Mouse (Mus musculus) heart, embryonic 11.5 days (tissue): ENCODE data around the gene Tmem129. TPM values are rescaled to one million over a fixed set of nuclear protein-coding genes. Genes with fewer than 3 reads are reported as not detected.
A peak's percentile ranks its signal among the peaks of the same experiment; 100 is the strongest.

Source experiments
- ATAC-seq: fragments of 200-750 bp; cut with Nextera tagmentation; replicated peaks from 2 replicates; pipeline ENCODE4 v1.8.0; 2017; ENCODE audit warnings: moderate library complexity; ENCODE audit not compliant: insufficient number of reproducible peaks, low FRiP score, low TSS enrichment
- H3K27ac ChIP-seq: fragments of 300-500 bp; sonication (generic); 2 replicates; pipeline ENCODE4 v1.5.1; 2014; ENCODE audit warnings: mild to moderate bottlenecking, low read depth, low read length
- H3K27me3 ChIP-seq: fragments of 300-500 bp; sonication (generic); 2 replicates; pipeline ENCODE4 v1.6.1; 2014; ENCODE audit warnings: mild to moderate bottlenecking, low read length, mixed read lengths; ENCODE audit not compliant: control insufficient read depth, insufficient read depth
- H3K36me3 ChIP-seq: fragments of 300-500 bp; sonication (generic); 2 replicates; pipeline ENCODE4 v1.6.1; 2014; ENCODE audit warnings: mild to moderate bottlenecking, low read length, moderate library complexity, mixed read lengths; ENCODE audit not compliant: control insufficient read depth, insufficient read depth
- H3K4me1 ChIP-seq: fragments of 300-500 bp; sonication (generic); 2 replicates; pipeline ENCODE4 v1.6.1; 2014; ENCODE audit warnings: low read length; ENCODE audit not compliant: control insufficient read depth, insufficient read depth
- H3K4me2 ChIP-seq: fragments of 300-500 bp; sonication (generic); 2 replicates; pipeline ENCODE4 v1.6.1; 2014; ENCODE audit warnings: mild to moderate bottlenecking, moderate library complexity
- H3K4me3 ChIP-seq: fragments of 300-500 bp; sonication (generic); 2 replicates; pipeline ENCODE4 v1.5.1; 2014; ENCODE audit warnings: low read depth, low read length
- H3K9ac ChIP-seq: fragments of 300-500 bp; sonication (generic); 2 replicates; pipeline ENCODE4 v1.6.1; 2014; ENCODE audit warnings: mild to moderate bottlenecking, low read depth, low read length, moderate library complexity
- H3K9me3 ChIP-seq: fragments of 300-500 bp; sonication (generic); replicated peaks from 2 replicates; pipeline ENCODE4 v1.6.1; 2016; ENCODE audit warnings: low read length; ENCODE audit not compliant: control insufficient read depth
- WGBS: fragments of 180-500 bp; shearing (Covaris S2); extraction: QIAGEN DNeasy Blood & Tissue Kit; methylation state at CpG from one replicate; pipeline ENCODE4 v1.1.7; 2014; ENCODE audit not compliant: insufficient replicate concordance; 5-methylcytosine and 5-hydroxymethylcytosine counted together
- polyA plus RNA-seq: library from polyadenylated mRNA; unstranded; fragments of >200 nt; fragmentation: Nextera tagmentation; extraction: Ambion mirVana; gene quantifications from 2 replicates; pipeline ENCODE4 v1.2.1, GENCODE M21; 2014

The Tmem129 gene
- polyA plus RNA-seq, 1 experiment from 2014 or later, result 42.3 TPM

DNA sequence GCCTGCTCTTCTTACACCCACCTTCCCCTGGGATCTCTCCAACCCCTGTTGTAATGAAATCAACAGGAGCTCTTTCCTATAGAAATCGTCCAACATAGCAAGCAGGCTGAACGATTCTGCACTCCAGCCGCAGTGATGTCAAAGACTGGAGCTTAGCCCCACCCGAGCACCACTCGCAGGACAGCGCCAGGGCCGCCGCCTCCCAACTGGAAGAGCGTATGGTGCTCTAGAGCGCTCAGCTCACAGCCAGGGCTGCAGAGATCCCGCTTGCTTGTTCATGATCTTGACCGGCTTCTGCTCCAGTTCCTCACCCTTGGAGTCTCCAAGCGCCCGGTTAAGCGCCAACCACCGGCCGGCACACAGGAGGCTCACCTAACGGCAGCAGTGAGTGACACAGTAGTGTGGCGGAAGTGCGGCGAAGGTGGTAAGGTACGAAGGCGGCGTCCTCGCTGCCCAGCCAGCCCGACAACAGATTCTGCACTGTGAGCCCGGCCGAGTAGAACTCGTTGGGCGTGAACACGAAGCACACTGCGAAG is 897 bp downstream of the Tmem129 start:
- peak overlapping the region; percentile 54 for H3K4me3 ChIP-seq
- peaks cover 18% of the 10 kb centered on the region for H3K4me1 ChIP-seq
- H3K27me3 ChIP-seq, result no peaks in the 10 kb centered on the region
- peaks cover 15% of the 10 kb centered on the region for H3K36me3 ChIP-seq
- peak overlapping the region; percentile 82 for H3K9ac ChIP-seq
- H3K9me3 ChIP-seq, result no peaks in the 10 kb centered on the region
- WGBS, result under 1% methylated on average over 32 of the region's 32 CpGs
- peak overlapping the region; percentile 95 for H3K27ac ChIP-seq
- peak; percentile 24; the same call in 1 of the 2 replicates for ATAC-seq
- peak overlapping the region; percentile 67 for H3K4me2 ChIP-seq

DNA sequence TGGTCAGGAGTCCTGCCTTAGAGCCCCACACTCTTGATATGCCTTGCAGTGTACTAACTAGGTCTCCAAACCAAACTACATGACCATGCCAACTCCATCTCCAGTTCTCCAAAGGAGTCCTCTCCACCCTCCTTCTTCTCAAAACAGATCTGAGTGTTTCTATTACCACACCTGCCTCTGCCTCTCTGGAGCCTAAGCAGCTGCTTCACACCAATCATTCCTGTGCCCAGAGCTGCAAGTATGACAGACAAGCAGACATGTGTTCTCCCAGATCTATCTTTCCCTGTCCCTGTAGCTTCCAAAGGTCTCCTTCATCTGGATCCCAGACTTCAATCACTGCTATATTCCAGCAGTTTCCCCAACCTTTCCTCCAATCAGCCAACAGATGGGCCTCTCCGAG is 1.5 kb downstream of the Tmem129 start:
- Histone ChIP-seq H3K4me3 (peak overlapping the region; percentile 54), H3K4me2 (peak overlapping the region; percentile 67), H3K9me3 (no peaks in the 10 kb centered on the region), H3K36me3 (peaks cover 15% of the 10 kb centered on the region), H3K9ac (peak overlapping the region; percentile 82), H3K27me3 (no peaks in the 10 kb centered on the region), H3K4me1 (peaks cover 18% of the 10 kb centered on the region), H3K27ac (peak overlapping the region; percentile 95; the same call in 1 of the 2 replicates)
- no peak for ATAC-seq
- 9% methylated on average over 1 of the region's 1 CpGs for WGBS

DNA sequence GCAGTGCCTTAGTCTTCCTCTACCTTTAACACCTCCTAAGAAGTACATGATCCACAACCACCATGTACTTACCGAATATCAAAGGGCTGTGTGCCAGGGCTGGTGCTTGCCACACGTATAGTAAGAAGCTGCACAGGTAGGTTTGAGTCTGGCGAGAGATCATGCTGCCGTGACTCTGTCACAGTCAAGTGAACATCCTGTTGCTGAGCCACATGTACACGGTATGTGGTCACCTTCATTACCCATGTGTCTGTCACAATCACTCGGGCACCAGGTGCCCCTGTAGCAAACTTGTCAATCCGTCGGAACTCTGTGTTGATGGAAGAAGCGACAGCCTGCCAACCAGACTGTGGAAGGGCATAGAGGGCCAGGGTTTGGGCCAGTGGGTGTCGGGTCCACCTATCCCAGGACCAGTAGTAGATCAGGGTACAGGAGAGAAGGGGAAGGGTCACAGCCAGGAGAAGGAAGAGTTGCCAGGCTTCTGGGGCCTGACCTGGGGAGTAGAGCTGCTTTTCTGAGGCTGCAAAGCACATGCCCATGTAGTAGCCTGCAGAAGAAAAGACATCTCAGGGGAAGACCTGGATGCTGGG is 2.9 kb downstream of the Tmem129 start:
- Histone ChIP-seq H3K4me2 (0 out of 2 replicates have a peak overlapping the region, but pooled peaks have one; percentile 14), H3K27ac (no peak overlapping the region), H3K36me3 (peaks cover 7% of the 10 kb centered on the region), H3K4me1 (peaks cover 25% of the 10 kb centered on the region), H3K4me3 (no peak overlapping the region), H3K9me3 (no peaks in the 10 kb centered on the region), H3K9ac (no peak overlapping the region), H3K27me3 (no peaks in the 10 kb centered on the region)
- WGBS, result 91% methylated on average over 10 of the region's 10 CpGs
- ATAC-seq, result no peak

DNA sequence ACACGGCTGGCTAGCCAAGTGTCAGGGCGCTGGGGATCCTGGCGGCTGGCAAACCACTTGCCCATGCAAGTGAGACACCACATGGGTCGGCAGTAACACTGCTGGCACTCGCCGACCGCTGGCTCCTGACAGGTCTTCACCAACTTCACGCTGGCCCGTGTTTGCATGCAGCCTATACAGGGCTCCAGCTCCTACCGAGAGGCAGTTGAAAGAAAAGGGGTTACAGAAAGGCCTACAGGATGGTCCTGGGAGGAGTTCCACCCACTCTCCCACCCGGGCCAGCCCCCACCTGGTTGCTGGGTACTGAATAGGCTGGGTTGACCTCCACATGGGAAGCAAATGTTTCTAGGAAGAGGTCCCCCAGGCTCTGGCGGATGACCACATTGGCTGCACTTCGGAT is 3.8 kb downstream of the Tmem129 start:
- no peak for ATAC-seq
- H3K27ac ChIP-seq, result no peak overlapping the region
- H3K27me3 ChIP-seq, result no peaks in the 10 kb centered on the region
- peaks cover 26% of the 10 kb centered on the region for H3K4me1 ChIP-seq
- H3K36me3 ChIP-seq, result peaks cover 7% of the 10 kb centered on the region
- H3K4me2 ChIP-seq, result no peak overlapping the region
- H3K9me3 ChIP-seq, result no peaks in the 10 kb centered on the region
- H3K9ac ChIP-seq, result no peak overlapping the region
- 92% methylated on average over 13 of the region's 13 CpGs for WGBS
- H3K4me3 ChIP-seq, result no peak overlapping the region

DNA sequence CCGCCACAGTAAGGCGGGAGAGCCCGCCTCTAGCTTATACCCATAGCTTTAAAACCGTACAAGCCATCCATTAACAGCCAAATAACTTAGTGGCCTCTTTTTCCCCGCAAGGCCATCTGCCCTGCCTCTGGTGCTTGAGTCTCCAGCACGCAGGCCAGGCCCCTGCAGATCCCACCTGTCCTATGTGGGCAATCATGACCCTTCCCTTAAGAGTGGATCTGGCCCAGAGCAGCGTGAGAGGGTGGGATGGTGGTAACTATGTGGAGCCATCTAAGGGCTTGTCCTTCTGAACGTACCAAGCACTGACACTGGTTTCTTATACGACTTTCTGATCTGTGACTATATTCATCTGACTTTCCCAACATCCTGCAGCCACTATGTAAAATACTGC is 5.4 kb downstream of the Tmem129 start:
- Histone ChIP-seq H3K27me3 (no peaks in the 10 kb centered on the region), H3K9ac (peak overlapping the region; percentile 90), H3K9me3 (no peaks in the 10 kb centered on the region), H3K27ac (peak overlapping the region; percentile 97), H3K36me3 (peaks cover 13% of the 10 kb centered on the region), H3K4me2 (peak overlapping the region; percentile 90), H3K4me1 (peaks cover 23% of the 10 kb centered on the region), H3K4me3 (peak overlapping the region; percentile 85)
- ATAC-seq, result no peak
- WGBS, result 3% methylated on average over 9 of the region's 9 CpGs

DNA sequence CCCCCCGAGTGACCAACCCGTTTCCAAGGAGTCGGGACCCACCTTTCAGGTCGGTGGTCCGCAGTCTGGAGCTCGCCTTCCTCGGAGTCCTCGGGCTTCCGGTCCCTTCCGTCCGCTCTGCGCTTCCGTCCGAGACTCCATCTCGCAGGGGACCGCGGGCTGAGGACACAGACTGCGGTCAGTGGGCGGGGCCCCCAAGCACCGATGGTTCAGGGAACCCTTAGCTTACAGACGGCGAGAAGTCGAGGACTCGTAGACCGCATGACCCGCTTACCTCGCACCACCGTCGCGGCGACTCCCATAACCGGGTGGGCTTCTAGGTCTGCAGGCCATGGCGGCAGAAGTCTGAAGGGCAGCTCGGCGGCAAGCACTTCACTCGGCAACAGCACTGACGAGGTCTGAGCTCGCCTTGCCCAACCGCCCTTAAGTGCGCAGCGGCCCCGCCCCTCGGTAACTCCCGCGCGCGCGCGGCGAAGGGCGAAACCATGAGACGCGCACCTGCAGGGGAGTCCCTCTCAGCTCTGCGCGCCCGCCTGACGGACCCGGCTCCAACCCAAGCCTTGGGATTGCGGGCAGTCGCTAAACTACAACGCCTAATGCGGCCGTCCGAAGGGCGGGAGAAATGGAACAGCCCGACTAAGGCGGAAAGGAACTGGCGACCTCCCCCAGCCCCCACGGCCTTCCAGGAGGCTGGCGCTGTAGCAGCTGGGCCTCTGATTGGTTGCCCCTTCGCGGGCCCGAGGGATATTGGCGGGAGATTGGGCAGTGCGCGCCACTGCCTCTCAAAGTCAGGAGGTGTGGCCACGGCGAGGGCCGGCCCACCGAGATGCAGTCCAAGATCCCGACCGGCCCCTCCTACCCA is 6.1 kb downstream of the Tmem129 start, which contains the start of gene Slbp:
Gene Slbp, minus strand, starts transcription at position 654 of the 862 bp plus-strand sequence.
- H3K9me3 ChIP-seq, result no peaks in the 10 kb centered on the region
- peak within 1 kb of the TSS; percentile 97 for H3K27ac ChIP-seq
- peak within 1 kb of the TSS; percentile 90 for H3K4me2 ChIP-seq
- H3K4me3 ChIP-seq, result peak within 1 kb of the TSS; percentile 85
- peak within 1 kb of the TSS; percentile 90 for H3K9ac ChIP-seq
- H3K27me3 ChIP-seq, result no peaks in the 10 kb centered on the region
- peaks cover 23% of the 10 kb centered on the region for H3K4me1 ChIP-seq
- peak; percentile 96 for ATAC-seq
- H3K36me3 ChIP-seq, result peaks cover 16% of the 10 kb centered on the region
- under 1% methylated on average over 82 of the region's 82 CpGs for WGBS

DNA sequence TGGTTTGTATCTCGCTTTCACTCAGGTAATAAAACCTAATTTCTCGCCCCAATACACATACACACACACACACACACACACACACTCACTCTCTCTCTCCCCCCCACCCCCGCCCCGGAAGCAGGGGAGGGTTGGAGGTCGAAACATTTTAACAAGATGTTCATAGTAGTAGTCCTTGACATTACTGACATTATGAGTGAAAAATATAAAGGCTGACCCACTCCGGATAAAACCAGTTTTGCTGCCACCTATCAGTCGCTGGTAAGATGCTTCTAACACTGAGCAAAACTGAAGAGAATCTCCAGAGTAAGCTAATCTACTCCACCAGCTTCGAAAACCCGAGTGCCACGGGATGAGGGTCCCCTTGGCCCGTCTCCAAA is 6.7 kb downstream of the Tmem129 start:
- H3K36me3 ChIP-seq, result peaks cover 16% of the 10 kb centered on the region

DNA sequence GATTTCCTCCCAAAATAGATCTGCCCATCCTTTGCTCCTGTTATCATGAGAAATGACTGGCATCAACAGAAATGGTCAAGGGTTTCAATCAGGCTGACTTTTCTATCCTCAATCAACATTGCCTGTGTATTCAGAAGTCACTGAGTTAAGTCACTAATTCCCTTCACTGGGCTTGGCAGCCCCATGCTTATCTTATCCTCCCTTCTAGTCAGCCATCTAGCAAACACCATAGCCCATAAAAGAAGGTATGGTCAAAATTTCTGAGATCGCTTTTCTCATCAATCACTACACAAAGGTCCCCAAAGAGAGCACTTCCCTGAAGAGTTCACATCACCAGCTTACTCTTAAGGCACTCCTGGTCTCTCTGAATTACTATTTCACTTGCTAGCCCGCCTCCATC is 7.2 kb downstream of the Tmem129 start:
- peak overlapping the region; percentile 85 for H3K4me3 ChIP-seq
- H3K4me2 ChIP-seq, result peak overlapping the region; percentile 90
- H3K9me3 ChIP-seq, result no peaks in the 10 kb centered on the region
- ATAC-seq, result no peak
- peak overlapping the region; percentile 90 for H3K9ac ChIP-seq
- peaks cover 14% of the 10 kb centered on the region for H3K4me1 ChIP-seq
- H3K36me3 ChIP-seq, result peaks cover 20% of the 10 kb centered on the region
- H3K27ac ChIP-seq, result peak overlapping the region; percentile 97
- no peaks in the 10 kb centered on the region for H3K27me3 ChIP-seq
- 20% methylated on average over 2 of the region's 2 CpGs for WGBS

More for the DNA sequence above, 6.7 kb downstream of the Tmem129 start:
- Histone ChIP-seq H3K4me2 (peak overlapping the region; percentile 90), H3K9ac (peak overlapping the region; percentile 90), H3K9me3 (no peaks in the 10 kb centered on the region), H3K4me3 (peak overlapping the region; percentile 85), H3K27me3 (no peaks in the 10 kb centered on the region), H3K27ac (peak overlapping the region; percentile 97), H3K4me1 (peaks cover 18% of the 10 kb centered on the region)
- ATAC-seq, result no peak
- under 1% methylated on average over 11 of the region's 11 CpGs for WGBS
